Mouse (Mus musculus): ENCODE data around the gene Rpf1. TPM values are rescaled to one million over a fixed set of nuclear protein-coding genes. Genes with fewer than 3 reads are reported as not detected.

The Rpf1 gene
- total and polyA plus RNA-seq, 3 experiments: 27.2 to 99.9 (median 95.6) TPM

GRCm38 (mm10) chr3:146506711-146507110, 14.5 kb downstream of the Rpf1 start:
- DNase-seq (ENCODE audit: low spot score) (no peak), ATAC-seq (ENCODE audit: extremely low read depth, insufficient number of reproducible peaks, low FRiP score, poor library complexity, severe bottlenecking) (no peak)
- H3K36me3 ChIP-seq (replicated peaks): peaks cover 85% of the 10 kb centered on the region
- peaks cover 24% of the 10 kb centered on the region for H3K4me1 ChIP-seq (ENCODE audit: insufficient read depth, low read depth, low read length)
- H3K4me3 ChIP-seq (ENCODE audit: low read depth, low read length): no peak overlapping the region
- no peak for TF ChIP-seq CTCF (IDR thresholded peaks at IDR 0.05; ENCODE audit: low read depth, low read length)
- TF ChIP-seq TAL1 (conservative IDR thresholded peaks at IDR 0.05; ENCODE audit: low read depth, low read length): no peak
- H3K9me3 ChIP-seq (replicated peaks): no peaks in the 10 kb centered on the region
- H3K27me3 ChIP-seq (ENCODE audit: insufficient read depth, low read length): no peaks in the 10 kb centered on the region

- DNase-seq (ENCODE audit: low spot score) (no peak), ATAC-seq (ENCODE audit: extremely low read depth, insufficient number of reproducible peaks, low FRiP score, poor library complexity, severe bottlenecking) (no peak)
- no peaks in the 10 kb centered on the region for H3K9me3 ChIP-seq (replicated peaks)
- H3K4me3 ChIP-seq (ENCODE audit: low read depth, low read length): peak overlapping the region; percentile 89; the same call in 1 of the 2 replicates
- peaks cover 41% of the 10 kb centered on the region for H3K4me1 ChIP-seq (ENCODE audit: insufficient read depth, low read depth, low read length)
- no peak for TF ChIP-seq GATA2 (IDR thresholded peaks at IDR 0.05; ENCODE audit: borderline replicate concordance, low read depth, low read length)
- TF ChIP-seq TAL1 (conservative IDR thresholded peaks at IDR 0.05; ENCODE audit: low read depth, low read length): no peak
- no peaks in the 10 kb centered on the region for H3K27me3 ChIP-seq (ENCODE audit: insufficient read depth, low read length)
- H3K36me3 ChIP-seq (replicated peaks): peaks cover 45% of the 10 kb centered on the region
These were observed 19.6 kb downstream of the Rpf1 start for GRCm38 (mm10) chr3:146501601-146502123.

GRCm38 (mm10) chr3:146500810-146501201, 20.4 kb downstream of the Rpf1 start:
- no peaks in the 10 kb centered on the region for H3K9me3 ChIP-seq (replicated peaks)
- TF ChIP-seq POLR2AphosphoS5 (IDR thresholded peaks at IDR 0.05; ENCODE audit: insufficient replicate concordance, low read depth, low read length) (no peak), GATA1 (IDR thresholded peaks at IDR 0.05; ENCODE audit: borderline replicate concordance, low read length) (no peak), TAL1 (conservative IDR thresholded peaks at IDR 0.05; ENCODE audit: low read depth, low read length) (no peak), CTCF (IDR thresholded peaks at IDR 0.05; ENCODE audit: low read depth, low read length) (no peak), GATA2 (IDR thresholded peaks at IDR 0.05; ENCODE audit: borderline replicate concordance, low read depth, low read length) (no peak)
- H3K36me3 ChIP-seq (replicated peaks): peaks cover 37% of the 10 kb centered on the region
- H3K4me1 ChIP-seq (ENCODE audit: insufficient read depth, low read depth, low read length): peaks cover 41% of the 10 kb centered on the region
- ATAC-seq (ENCODE audit: extremely low read depth, insufficient number of reproducible peaks, low FRiP score, poor library complexity, severe bottlenecking) (no peak), DNase-seq (ENCODE audit: low spot score) (no peak)
- H3K4me3 ChIP-seq (ENCODE audit: low read depth, low read length): peak overlapping the region; percentile 89
- no peaks in the 10 kb centered on the region for H3K27me3 ChIP-seq (ENCODE audit: insufficient read depth, low read length)

GRCm38 (mm10) chr3:146500003-146500809, 21.0 kb downstream of the Rpf1 start:
- Histone ChIP-seq H3K4me3 (ENCODE audit: low read depth, low read length) (peak overlapping the region; percentile 89), H3K27me3 (ENCODE audit: insufficient read depth, low read length) (no peaks in the 10 kb centered on the region), H3K36me3 (replicated peaks) (peaks cover 32% of the 10 kb centered on the region), H3K9me3 (replicated peaks) (no peaks in the 10 kb centered on the region), H3K4me1 (ENCODE audit: insufficient read depth, low read depth, low read length) (peaks cover 41% of the 10 kb centered on the region)
- DNase-seq (ENCODE audit: low spot score): peak; percentile 53
- TF ChIP-seq GATA1 (IDR thresholded peaks at IDR 0.05; ENCODE audit: borderline replicate concordance, low read length): no peak
- TF ChIP-seq TAL1 (conservative IDR thresholded peaks at IDR 0.05; ENCODE audit: low read depth, low read length): no peak
- TF ChIP-seq CTCF (IDR thresholded peaks at IDR 0.05; ENCODE audit: low read depth, low read length): no peak
- no peak for TF ChIP-seq GATA2 (IDR thresholded peaks at IDR 0.05; ENCODE audit: borderline replicate concordance, low read depth, low read length)
- no peak for TF ChIP-seq POLR2AphosphoS5 (IDR thresholded peaks at IDR 0.05; ENCODE audit: insufficient replicate concordance, low read depth, low read length)
- no peak for ATAC-seq (ENCODE audit: extremely low read depth, insufficient number of reproducible peaks, low FRiP score, poor library complexity, severe bottlenecking)

- ATAC-seq (ENCODE audit: extremely low read depth, insufficient number of reproducible peaks, low FRiP score, poor library complexity, severe bottlenecking): peak; percentile 71
- TF ChIP-seq GATA2 (IDR thresholded peaks at IDR 0.05; ENCODE audit: borderline replicate concordance, low read depth, low read length) (no peak), POLR2AphosphoS5 (IDR thresholded peaks at IDR 0.05; ENCODE audit: insufficient replicate concordance, low read depth, low read length) (no peak), TAL1 (conservative IDR thresholded peaks at IDR 0.05; ENCODE audit: low read depth, low read length) (no peak), CTCF (IDR thresholded peaks at IDR 0.05; ENCODE audit: low read depth, low read length) (no peak), GATA1 (IDR thresholded peaks at IDR 0.05; ENCODE audit: borderline replicate concordance, low read length) (no peak)
- Histone ChIP-seq H3K9me3 (replicated peaks) (no peaks in the 10 kb centered on the region), H3K4me3 (ENCODE audit: low read depth, low read length) (peak within 1 kb of the TSS; percentile 89), H3K4me1 (ENCODE audit: insufficient read depth, low read depth, low read length) (peaks cover 41% of the 10 kb centered on the region), H3K27me3 (ENCODE audit: insufficient read depth, low read length) (no peaks in the 10 kb centered on the region), H3K36me3 (replicated peaks) (peaks cover 29% of the 10 kb centered on the region)
- peak; percentile 83 for DNase-seq (ENCODE audit: low spot score)
These were observed 21.7 kb downstream of the Rpf1 start, which contains the start of the genes Spata1 and Gng5 for GRCm38 (mm10) chr3:146499431-146500002. Gene Spata1 (minus strand): TSS chr3:146499753. Gene Gng5 (plus strand): TSS chr3:146499807.

GRCm38 (mm10) chr3:146498989-146499388, 22.2 kb downstream of the Rpf1 start:
- no peaks in the 10 kb centered on the region for H3K9me3 ChIP-seq (replicated peaks)
- TF ChIP-seq TAL1 (conservative IDR thresholded peaks at IDR 0.05; ENCODE audit: low read depth, low read length): no peak
- TF ChIP-seq POLR2AphosphoS5 (IDR thresholded peaks at IDR 0.05; ENCODE audit: insufficient replicate concordance, low read depth, low read length): no peak
- no peak for TF ChIP-seq GATA2 (IDR thresholded peaks at IDR 0.05; ENCODE audit: borderline replicate concordance, low read depth, low read length)
- no peak for TF ChIP-seq CTCF (IDR thresholded peaks at IDR 0.05; ENCODE audit: low read depth, low read length)
- TF ChIP-seq GATA1 (IDR thresholded peaks at IDR 0.05; ENCODE audit: borderline replicate concordance, low read length): no peak
- no peaks in the 10 kb centered on the region for H3K27me3 ChIP-seq (ENCODE audit: insufficient read depth, low read length)
- H3K4me3 ChIP-seq (ENCODE audit: low read depth, low read length): peak overlapping the region; percentile 89
- peaks cover 28% of the 10 kb centered on the region for H3K36me3 ChIP-seq (replicated peaks)
- peaks cover 40% of the 10 kb centered on the region for H3K4me1 ChIP-seq (ENCODE audit: insufficient read depth, low read depth, low read length)
- no peak for ATAC-seq (ENCODE audit: extremely low read depth, insufficient number of reproducible peaks, low FRiP score, poor library complexity, severe bottlenecking)
- DNase-seq (ENCODE audit: low spot score): no peak

All from G1E (cell line).